In genomic region chr2:38997386-38998374, GRCm38 (mm10) we compare ENCODE assay signal across 1 mouse cellular context.
TF ChIP-seq lines count a peak whose summit lies in the region.

Gene Wdr38 (plus strand): TSS chr2:38997476.

TF ChIP-seq in CH12.LX, 34 proteins besides CTCF, POLR2A, EP300 and RAD21 (continued from another document):
- TF ChIP-seq ZNF384 (IDR thresholded peaks at IDR 0.05; ENCODE audit: low read depth, low read length) (no peak), HCFC1 (IDR thresholded peaks at IDR 0.05; ENCODE audit: low read depth, low read length) (peak; percentile 55; the same call in 1 of the 2 replicates), JUN (IDR thresholded peaks at IDR 0.05; ENCODE audit: insufficient read depth, low read depth, low read length) (no peak), MXI1 (IDR thresholded peaks at IDR 0.05; ENCODE audit: low read depth, low read length) (peak; percentile 98), ETS1 (conservative IDR thresholded peaks at IDR 0.05; ENCODE audit: low read depth, low read length) (no peak), ZKSCAN1 (IDR thresholded peaks at IDR 0.05; ENCODE audit: borderline replicate concordance, low read depth, low read length) (no peak), SIN3A (IDR thresholded peaks at IDR 0.05; ENCODE audit: low read length) (peak; percentile 90), CHD2 (IDR thresholded peaks at IDR 0.05; ENCODE audit: low read length) (0 out of 2 replicates have a peak, but pooled peaks have one; percentile 40), CHD1 (IDR thresholded peaks at IDR 0.05; ENCODE audit: low read depth, low read length) (no peak), POLR2AphosphoS2 (IDR thresholded peaks at IDR 0.05; ENCODE audit: low read depth, low read length) (no peak), USF2 (conservative IDR thresholded peaks at IDR 0.05; ENCODE audit: low read depth, low read length) (no peak), KAT2A (IDR thresholded peaks at IDR 0.05; ENCODE audit: insufficient replicate concordance, low read length) (no peak), RCOR1 (conservative IDR thresholded peaks at IDR 0.05; ENCODE audit: low read depth, low read length) (no peak), PAX5 (IDR thresholded peaks at IDR 0.05; ENCODE audit: low read length) (no peak), ZMIZ1 (IDR thresholded peaks at IDR 0.05; ENCODE audit: low read depth, low read length) (no peak), MAZ (IDR thresholded peaks at IDR 0.05; ENCODE audit: low read depth, low read length) (peak; percentile 30; the same call in 1 of the 2 replicates), UBTF (IDR thresholded peaks at IDR 0.05; ENCODE audit: low read depth, low read length) (no peak)
